Mouse (Mus musculus): ENCODE results near the gene Slc22a27.

DNA sequence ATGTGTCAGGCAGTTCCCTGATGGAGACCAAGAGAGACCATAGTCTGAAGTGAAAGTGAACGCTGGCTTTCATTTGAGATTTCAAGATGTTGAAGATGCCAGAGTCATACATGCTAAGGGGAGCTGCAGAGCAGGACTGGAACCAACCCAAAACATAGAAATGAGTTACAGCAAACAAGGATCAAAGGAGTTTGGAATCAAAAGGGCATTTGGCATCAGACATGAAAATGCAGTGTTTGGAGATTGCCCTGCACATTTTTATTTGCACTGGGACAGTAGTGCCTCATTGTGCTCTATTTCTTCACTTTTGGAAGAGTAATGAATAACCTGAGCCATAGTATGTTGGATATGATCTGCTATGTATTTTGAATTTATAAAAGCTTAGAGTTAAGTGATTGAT is 89.2 kb downstream of the Slc22a27 start:
- no peak for TF ChIP-seq CTCF (IDR thresholded peaks at IDR 0.05; ENCODE audit: low read depth, low read length)
- no peak for TF ChIP-seq GATA1 (IDR thresholded peaks at IDR 0.05; ENCODE audit: borderline replicate concordance, low read length)
